Mouse (Mus musculus) cortical plate, adult 2 months (tissue): ENCODE data around the gene Krt88. TPM values are rescaled to one million over a fixed set of nuclear protein-coding genes. Genes with fewer than 3 reads are reported as not detected.

Source experiments
- H3K27ac ChIP-seq: fragments of 200-500 bp; 2 replicates; pipeline ENCODE4 v1.5.1; 2012; ENCODE audit warnings: low read length, control low read depth, inconsistent platforms; ENCODE audit not compliant: insufficient read depth
- H3K4me1 ChIP-seq: fragments of 200-500 bp; 2 replicates; pipeline ENCODE4 v1.6.1; 2011; ENCODE audit warnings: low read length; ENCODE audit not compliant: control insufficient read depth, insufficient read depth
- H3K4me3 ChIP-seq: fragments of 200-500 bp; 2 replicates; pipeline ENCODE4 v1.5.1; 2011; ENCODE audit warnings: mild to moderate bottlenecking, low read length, control low read depth; ENCODE audit not compliant: insufficient read depth
- CTCF ChIP-seq: fragments of 200-500 bp; IDR thresholded peaks from 2 replicates; pipeline ENCODE4 v1.5.1; 2011; ENCODE audit warnings: mild to moderate bottlenecking, control low read depth, low read length; ENCODE audit not compliant: insufficient read depth; ENCODE audit errors: extremely low read depth
- POLR2A ChIP-seq: fragments of 200-500 bp; IDR thresholded peaks from 2 replicates; pipeline ENCODE4 v1.6.1; 2011; ENCODE audit warnings: mild to moderate bottlenecking, low read length, control low read depth; ENCODE audit not compliant: insufficient read depth; ENCODE audit errors: extremely low read depth
- polyA plus RNA-seq: library from polyadenylated mRNA; depleted of rRNA; stranded (reverse); fragments of >200 nt; gene quantifications from 2 replicates; pipeline ENCODE4 v1.2.3, GENCODE M21; 2012

The Krt88 gene
- polyA plus RNA-seq, 1 experiment = 0.13 TPM

- H3K4me1 ChIP-seq = no peaks in the 10 kb centered on the region; the same call in 1 of the 2 replicates
- TF ChIP-seq CTCF (no peak), POLR2A (no peak)
- no peak within 1 kb of the TSS for H3K27ac ChIP-seq
- no peak within 1 kb of the TSS for H3K4me3 ChIP-seq
Observed at GRCm38 (mm10) chr15:101438555-101438954, 9.0 kb upstream of the Krt88 start, which contains the start of gene Krt87. TSS of gene Krt87 (minus strand) at chr15:101438804.

DNA sequence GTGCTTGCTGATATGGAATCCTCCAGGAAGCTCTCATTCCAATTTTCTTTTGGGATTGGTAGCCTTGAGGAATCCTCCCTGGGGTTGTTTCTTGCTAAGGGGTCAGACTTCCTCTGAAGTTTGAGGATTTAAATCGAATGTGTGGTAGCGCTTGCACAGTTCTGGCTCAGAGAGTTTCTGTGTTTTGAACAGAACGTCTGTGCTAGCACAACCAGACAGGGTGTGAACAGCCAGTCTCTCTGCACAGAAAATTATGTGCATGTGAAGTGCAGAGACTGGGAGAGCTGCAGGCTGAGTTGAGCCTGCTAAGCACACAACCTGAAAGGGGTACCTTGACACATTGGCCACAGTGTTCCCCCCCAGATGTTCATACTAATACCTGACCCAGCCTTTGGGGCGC is 6.7 kb upstream of the Krt88 start:
- no peak overlapping the region for H3K4me3 ChIP-seq
- no peaks in the 10 kb centered on the region; the same call in 1 of the 2 replicates for H3K4me1 ChIP-seq
- no peak overlapping the region for H3K27ac ChIP-seq
- TF ChIP-seq POLR2A (no peak), CTCF (no peak)

DNA sequence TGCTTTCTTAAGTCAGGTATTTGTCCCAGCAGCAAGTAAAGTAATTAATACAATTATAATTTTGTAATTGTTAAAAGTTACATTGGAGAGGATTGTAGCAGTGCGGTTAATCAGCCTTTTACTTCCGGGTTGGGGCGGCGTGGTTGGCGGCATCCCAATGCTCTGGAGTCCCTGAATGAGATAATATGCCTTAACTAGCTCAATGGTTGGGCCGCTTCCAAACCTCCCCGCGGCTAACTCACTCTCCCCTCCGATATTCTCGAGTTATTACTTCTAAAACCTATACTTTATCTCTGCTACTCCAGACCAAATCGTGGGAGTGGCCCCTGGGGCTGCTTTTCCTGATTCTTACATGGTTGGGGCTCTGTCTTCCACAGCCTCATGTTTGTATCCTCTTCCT is 972 bp upstream of the Krt88 start:
- no peak for TF ChIP-seq CTCF
- TF ChIP-seq POLR2A = no peak
- Histone ChIP-seq H3K27ac (no peak overlapping the region), H3K4me1 (no peaks in the 10 kb centered on the region), H3K4me3 (no peak overlapping the region)

DNA sequence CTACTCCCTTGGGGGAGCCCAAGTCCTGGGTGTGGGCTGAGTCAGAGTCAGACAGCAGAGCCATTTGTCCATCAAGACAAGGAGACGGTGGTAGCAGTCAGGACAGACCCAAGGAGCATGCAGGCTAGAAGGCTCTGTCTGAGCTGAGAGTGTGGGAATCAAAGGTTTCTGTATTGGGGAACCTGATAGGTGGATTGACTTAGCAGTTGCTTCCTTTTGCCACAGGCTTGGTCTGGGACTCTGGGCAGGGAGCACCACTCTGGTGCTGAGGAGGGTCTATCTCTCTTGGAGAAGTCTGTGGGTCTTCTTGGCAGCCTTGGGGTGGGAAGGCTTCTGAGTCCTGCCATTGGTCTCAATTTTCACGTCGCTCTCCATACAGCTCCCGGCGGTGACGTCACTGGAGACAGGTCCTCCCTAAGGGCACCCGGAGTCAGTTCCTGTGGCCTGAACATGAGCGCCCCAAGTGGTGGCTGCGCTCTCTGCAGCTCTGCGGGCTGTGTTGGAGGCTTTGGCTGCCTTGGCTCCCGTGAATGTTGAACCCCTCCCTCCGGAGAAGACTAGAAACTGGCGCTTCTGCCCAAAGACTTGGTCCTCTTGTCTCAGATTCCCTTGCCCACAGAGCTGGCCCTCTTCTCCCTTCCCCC is 5.7 kb downstream of the Krt88 start:
- TF ChIP-seq CTCF (peak; percentile 54), POLR2A (no peak)
- Histone ChIP-seq H3K4me1 (no peaks in the 10 kb centered on the region), H3K27ac (no peak overlapping the region), H3K4me3 (no peak overlapping the region)

DNA sequence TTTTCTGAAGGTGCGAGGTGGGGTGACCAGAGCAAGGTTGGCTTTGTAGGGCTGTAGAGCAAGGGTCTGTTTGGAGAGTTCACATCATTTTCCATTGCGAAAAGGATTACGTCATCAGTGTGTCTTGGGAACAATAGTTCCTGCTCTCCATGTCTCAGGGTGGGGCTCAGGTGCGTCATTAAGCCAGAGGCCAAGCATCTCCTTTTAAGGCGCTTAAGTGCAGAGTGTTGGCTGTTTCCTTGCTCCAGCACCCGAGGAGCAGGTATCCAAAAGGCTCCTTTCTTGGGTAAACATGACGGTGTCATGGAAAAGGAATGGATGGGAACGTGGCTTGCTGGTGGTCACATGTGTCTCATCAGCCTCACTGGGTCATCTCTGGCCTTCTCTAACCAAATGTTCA is 7.2 kb downstream of the Krt88 start:
- Histone ChIP-seq H3K27ac (no peak overlapping the region), H3K4me1 (no peaks in the 10 kb centered on the region), H3K4me3 (no peak overlapping the region)
- TF ChIP-seq CTCF (no peak), POLR2A (no peak)

DNA sequence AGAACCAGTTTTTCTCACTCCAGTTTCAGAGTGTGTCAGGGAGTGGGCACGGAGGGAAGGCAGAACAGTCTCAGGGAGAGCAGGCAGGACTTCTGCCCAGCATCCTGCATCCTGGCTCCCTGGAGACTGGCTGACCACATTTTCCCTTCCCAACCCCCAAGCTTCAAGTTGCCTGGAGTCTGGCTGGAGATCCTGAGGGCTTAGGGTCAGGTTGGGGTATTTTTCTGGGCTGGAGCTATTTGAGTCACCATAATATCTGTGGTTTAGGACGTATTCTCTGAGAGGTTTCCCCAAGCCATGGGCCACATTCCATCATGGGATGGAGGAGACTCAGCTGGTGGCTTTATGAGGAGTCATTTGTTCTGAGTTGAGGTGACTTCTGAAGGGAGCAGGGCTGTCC is 7.7 kb downstream of the Krt88 start:
- Histone ChIP-seq H3K4me3 (no peak overlapping the region), H3K4me1 (no peaks in the 10 kb centered on the region), H3K27ac (no peak overlapping the region)
- TF ChIP-seq POLR2A (no peak), CTCF (no peak)

- no peak overlapping the region for H3K27ac ChIP-seq
- no peaks in the 10 kb centered on the region for H3K4me1 ChIP-seq
- H3K4me3 ChIP-seq = no peak overlapping the region
- TF ChIP-seq POLR2A (no peak), CTCF (no peak)
Observed at GRCm38 (mm10) chr15:101455891-101456290, 8.3 kb downstream of the Krt88 start.

GRCm38 (mm10) chr15:101458361-101458930 is 10.9 kb downstream of the Krt88 start:
- no peak for TF ChIP-seq CTCF
- TF ChIP-seq POLR2A = no peak
- H3K4me3 ChIP-seq = no peak overlapping the region
- H3K4me1 ChIP-seq = no peaks in the 10 kb centered on the region
- H3K27ac ChIP-seq = no peak overlapping the region

DNA sequence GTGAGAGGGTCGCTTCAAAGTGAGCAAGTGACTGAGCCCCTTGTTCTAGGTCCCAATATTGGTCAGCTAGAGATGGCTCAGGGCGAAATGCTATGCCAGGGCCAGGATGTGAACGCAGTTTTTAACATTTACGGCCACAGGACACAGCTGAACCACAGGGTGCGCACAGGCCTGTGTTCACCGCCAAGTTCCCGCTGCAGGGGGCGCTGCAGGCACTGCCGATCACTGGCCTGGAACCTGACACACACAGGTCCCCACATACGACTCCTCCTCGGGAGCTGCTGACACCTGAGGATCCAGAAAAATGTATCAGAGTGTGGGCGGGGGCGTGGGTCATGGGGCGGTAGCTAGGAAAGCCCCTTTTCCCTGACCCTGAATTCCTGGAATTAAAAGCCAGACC is 11.7 kb downstream of the Krt88 start:
- Histone ChIP-seq H3K4me1 (no peaks in the 10 kb centered on the region), H3K4me3 (no peak overlapping the region), H3K27ac (no peak overlapping the region)
- TF ChIP-seq CTCF (no peak), POLR2A (no peak)

DNA sequence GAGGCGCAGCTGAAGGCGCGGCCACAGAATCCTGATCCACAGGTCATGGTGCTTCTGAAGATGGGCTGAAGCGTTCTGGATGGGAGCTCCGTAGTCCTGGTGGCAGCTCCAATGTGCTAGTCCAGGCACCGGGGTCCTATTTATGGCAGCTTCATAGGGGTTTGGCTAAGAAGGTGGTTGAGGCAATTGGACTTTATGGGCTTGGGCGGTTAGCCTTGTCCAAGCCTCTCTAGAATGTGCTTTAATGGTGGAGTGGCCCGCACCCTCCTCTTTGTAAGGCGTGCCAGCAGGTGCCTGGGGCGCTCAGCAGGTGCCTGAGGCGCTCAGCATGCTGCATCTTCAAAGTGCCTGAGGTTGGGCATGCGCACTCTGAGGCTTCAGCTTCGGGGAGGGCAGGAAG is 16.1 kb downstream of the Krt88 start, which contains the start of gene Krt81:
Krt81 (minus strand) TSS at position 101 of the 400 bp plus-strand sequence.
- TF ChIP-seq POLR2A (no peak), CTCF (no peak)
- Histone ChIP-seq H3K4me1 (no peaks in the 10 kb centered on the region), H3K4me3 (no peak within 1 kb of the TSS), H3K27ac (no peak within 1 kb of the TSS)
